In the genomic region with DNA sequence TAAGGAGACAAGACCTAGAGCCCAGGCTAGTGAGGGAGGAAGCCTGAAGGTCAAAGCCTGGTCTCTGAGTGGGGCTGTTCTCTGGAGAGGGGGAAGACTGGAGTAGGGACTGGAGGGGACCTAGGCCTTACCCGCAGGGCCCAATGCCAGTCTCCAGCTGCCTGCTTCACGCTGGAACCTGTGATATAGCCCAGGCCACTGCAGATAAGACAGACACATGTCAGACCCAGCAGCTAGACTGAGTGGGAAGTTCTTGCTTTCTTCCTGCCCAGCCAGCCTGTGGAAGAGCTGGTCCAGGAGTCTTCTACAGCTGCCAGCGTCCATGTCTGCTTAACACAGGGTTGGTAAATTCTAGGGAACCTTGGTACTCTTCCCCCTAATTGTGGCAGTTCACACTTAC, we compare ENCODE assay signal across 11 mouse cellular contexts. TPM values are rescaled to one million over a fixed set of nuclear protein-coding genes. Genes with fewer than 3 reads are reported as not detected.
A peak's percentile ranks its signal among the peaks of the same experiment; 100 is the strongest.
DNase-seq lines count a peak whose midpoint lies in the region; ATAC-seq and TF ChIP-seq lines count a peak whose summit lies in the region.
"Had no signal": no experiment of that assay in that cellular context is flagged by ENCODE, and none has a peak within 500 bp of the region (broad histone marks: within the 10 kb centered on the region; RNA-seq: fewer than 3 reads in every experiment).

No protein-coding gene starts in this region.

- peaks cover 51% of the 10 kb centered on the region for H3K36me3 ChIP-seq in hindbrain, embryonic 12.5 days
- H3K36me3 ChIP-seq in hindbrain, postnatal 0 days (ENCODE audit: insufficient read depth, low read length), result peaks cover 18% of the 10 kb centered on the region
- H3K36me3 ChIP-seq in MEL (ENCODE audit: control insufficient read depth in 1 of 2, insufficient read depth in 2 of 2, low read length in 2 of 2), result peaks cover 0 to 15% of the 10 kb centered on the region in 2 experiments; a peak in 2 of 4 replicates
- H3K36me3 ChIP-seq in liver, embryonic 12.5 days, result peaks cover 55% of the 10 kb centered on the region

- TF ChIP-seq RAD21 in MEL (IDR thresholded peaks at IDR 0.05; ENCODE audit: low read depth, low read length), result no peak

- peaks cover 26% of the 10 kb centered on the region for H3K4me1 ChIP-seq in hindbrain, embryonic 12.5 days
- 0 out of 2 replicates have a peak, but pooled peaks cover 4% of the 10 kb centered on the region for H3K4me1 ChIP-seq in hindbrain, postnatal 0 days (ENCODE audit: insufficient read depth, low read length)
- peaks cover 14 to 24% of the 10 kb centered on the region in 2 experiments for H3K4me1 ChIP-seq in MEL (ENCODE audit: control insufficient read depth in 1 of 2, insufficient read depth in 2 of 2, low read length in 2 of 2)
- H3K4me1 ChIP-seq in liver, embryonic 12.5 days, result peaks cover 63% of the 10 kb centered on the region

- no peak overlapping the region for H3K4me3 ChIP-seq in hindbrain, embryonic 12.5 days
- no peak overlapping the region for H3K4me3 ChIP-seq in hindbrain, postnatal 0 days (ENCODE audit: low read length)
- no peak overlapping the region for H3K4me3 ChIP-seq in MEL (ENCODE audit: control insufficient read depth in 1 of 2, insufficient read depth in 1 of 2, low read depth in 2 of 2, low read length in 2 of 2)
- H3K4me3 ChIP-seq in liver, embryonic 12.5 days, result 0 out of 2 replicates have a peak overlapping the region, but pooled peaks have one; percentile 0

- peak in 1 of 2 experiments; percentile 65; a peak in 3 of 4 replicates for TF ChIP-seq EP300 in MEL (IDR thresholded peaks at IDR 0.05; ENCODE audit: low read depth in 1 of 2, low read length in 2 of 2)

- 85% methylated on average over 3 of the region's 3 CpGs for WGBS in hindbrain, embryonic 12.5 days
- 78% methylated on average over 3 of the region's 3 CpGs for WGBS in hindbrain, postnatal 0 days
- WGBS in liver, embryonic 12.5 days (ENCODE audit: insufficient replicate concordance), result 25% methylated on average over 3 of the region's 3 CpGs

- no peak overlapping the region for H3K27ac ChIP-seq in hindbrain, embryonic 12.5 days
- no peak overlapping the region for H3K27ac ChIP-seq in hindbrain, postnatal 0 days
- peak overlapping the region; percentile 33 for H3K27ac ChIP-seq in MEL (ENCODE audit: control insufficient read depth, low read depth, low read length)
- H3K27ac ChIP-seq in liver, embryonic 12.5 days, result peak overlapping the region; percentile 67

- no peak for DNase-seq in hindbrain, postnatal 0 days (ENCODE audit: low spot score)
- DNase-seq in MEL (ENCODE audit: low read depth, low spot score), result peak; percentile 71
- no peak for DNase-seq in right cerebral cortex, postnatal 10 days (ENCODE audit: low spot score in 2 of 2)
- no peak for DNase-seq in right cerebral cortex, postnatal 14 days
- DNase-seq: cerebellum, adult 9-10 months; left cerebral cortex, postnatal 4 days had no signal

- no peak for TF ChIP-seq CTCF in hindbrain, postnatal 0 days (IDR thresholded peaks at IDR 0.05; ENCODE audit: low read depth)
- TF ChIP-seq CTCF in MEL (IDR thresholded peaks at IDR 0.05 in 2 of 3, conservative IDR thresholded peaks at IDR 0.05 in 1 of 3; ENCODE audit: control insufficient read depth in 1 of 3, insufficient read depth in 1 of 3, low read depth in 2 of 3, low read length in 3 of 3, poor library complexity in 1 of 3, severe bottlenecking in 1 of 3), result no peak

- H3K27me3 ChIP-seq in hindbrain, embryonic 12.5 days, result no peaks in the 10 kb centered on the region
- H3K27me3 ChIP-seq in hindbrain, postnatal 0 days (ENCODE audit: insufficient read depth, low read length), result no peaks in the 10 kb centered on the region
- no peaks in the 10 kb centered on the region for H3K27me3 ChIP-seq in MEL (ENCODE audit: control insufficient read depth in 1 of 2, insufficient read depth in 2 of 2, low read length in 2 of 2)
- H3K27me3 ChIP-seq in liver, embryonic 12.5 days (replicated peaks), result no peaks in the 10 kb centered on the region

- H3K4me2 ChIP-seq in hindbrain, embryonic 12.5 days (replicated peaks), result no peak overlapping the region
- H3K4me2 ChIP-seq in hindbrain, postnatal 0 days (ENCODE audit: low read depth, low read length), result no peak overlapping the region
- H3K4me2 ChIP-seq in liver, embryonic 12.5 days, result peak overlapping the region; percentile 5; the same call in 1 of the 2 replicates

- ATAC-seq in hindbrain, embryonic 12.5 days (ENCODE audit: low FRiP score), result no peak
- ATAC-seq in hindbrain, postnatal 0 days, result no peak
- peak; percentile 8; the same call in 1 of the 2 replicates for ATAC-seq in common myeloid progenitor, adult 5-6 weeks (replicated peaks; ENCODE audit: low read depth, poor library complexity, severe bottlenecking)
- peak; percentile 52 for ATAC-seq in liver, embryonic 12.5 days
- ATAC-seq: forebrain, embryonic 16.5 days had no signal

- H3K9me3 ChIP-seq in hindbrain, embryonic 12.5 days (replicated peaks), result no peaks in the 10 kb centered on the region
- no peaks in the 10 kb centered on the region for H3K9me3 ChIP-seq in hindbrain, postnatal 0 days (ENCODE audit: low read length)
- no peaks in the 10 kb centered on the region for H3K9me3 ChIP-seq in MEL (replicated peaks; ENCODE audit: insufficient read depth, low read length)
- H3K9me3 ChIP-seq in liver, embryonic 12.5 days (replicated peaks), result no peaks in the 10 kb centered on the region

- H3K79me2 ChIP-seq in MEL (ENCODE audit: control insufficient read depth, insufficient read depth, low read length, poor library complexity), result no peaks in the 10 kb centered on the region

- TF ChIP-seq POLR2A in MEL (IDR thresholded peaks at IDR 0.05; ENCODE audit: control insufficient read depth in 1 of 2, insufficient read depth in 1 of 2, low read depth in 1 of 2, low read length in 2 of 2, poor library complexity in 1 of 2), result no peak

- peak overlapping the region; percentile 13; the same call in 1 of the 2 replicates for H3K9ac ChIP-seq in hindbrain, embryonic 12.5 days
- H3K9ac ChIP-seq in hindbrain, postnatal 0 days (replicated peaks; ENCODE audit: low read length), result no peak overlapping the region
- peak overlapping the region; percentile 48 for H3K9ac ChIP-seq in MEL (ENCODE audit: control insufficient read depth, low read depth, low read length, poor library complexity, severe bottlenecking)
- H3K9ac ChIP-seq in liver, embryonic 12.5 days, result no peak overlapping the region

TF ChIP-seq in MEL, 35 proteins besides CTCF, POLR2A, EP300 and RAD21 (continues in another document):
- no peak for TF ChIP-seq MYC (IDR thresholded peaks at IDR 0.05; ENCODE audit: low read depth, low read length)
- 0 out of 2 replicates have a peak, but pooled peaks have one; percentile 18 for TF ChIP-seq HCFC1 (IDR thresholded peaks at IDR 0.05; ENCODE audit: low read depth, low read length)
- TF ChIP-seq GATA1 (IDR thresholded peaks at IDR 0.05; ENCODE audit: low read depth, low read length), result peak; percentile 81
- peak; percentile 79 for TF ChIP-seq TCF12 (IDR thresholded peaks at IDR 0.05; ENCODE audit: low read depth, low read length)
- TF ChIP-seq MXI1 (IDR thresholded peaks at IDR 0.05; ENCODE audit: low read depth, low read length), result peak; percentile 60
- TF ChIP-seq ELF1 (IDR thresholded peaks at IDR 0.05; ENCODE audit: low read depth, low read length), result no peak
- peak; percentile 4; the same call in 1 of the 2 replicates for TF ChIP-seq MAZ (IDR thresholded peaks at IDR 0.05; ENCODE audit: low read depth, low read length)

RNA-seq across cellular contexts. Expression of a gene that starts 17.3 kb away (rescaled TPM):
- polyA plus RNA-seq in hindbrain, embryonic 12.5 days (2016; fragmentation: Nextera tagmentation; extraction: Ambion mirVana), result 112 and 123 TPM in 2 replicates
- 28.0 and 36.1 TPM in 2 replicates for total RNA-seq in hindbrain, postnatal 0 days (2014; rRNA removed)
- polyA plus RNA-seq in hindbrain, postnatal 0 days (2015; fragmentation: Nextera tagmentation; extraction: Ambion mirVana), result 61.5 and 68.7 TPM in 2 replicates
- 328 and 344 TPM in 2 replicates for total RNA-seq in MEL (2012; rRNA removed)
- 1,000 to 10,000 TPM in 1 of 2 experiments, 100 to 1,000 TPM in 1; 602 to 3,394 TPM for polyA plus RNA-seq in MEL (2012; ENCODE audit: insufficient read depth in 1 of 2, insufficient read length in 2 of 2, low read depth in 1 of 2, low replicate concordance in 2 of 2, missing spikeins in 1 of 2)
- total RNA-seq in common myeloid progenitor, adult 5-6 weeks (2017), result 138 and 260 TPM in 2 replicates
- polyA plus RNA-seq in liver, embryonic 12.5 days (2016; fragmentation: Nextera tagmentation; extraction: Ambion mirVana), result 174 and 192 TPM in 2 replicates

RNA-seq across cellular contexts. Expression of a gene that starts 23.2 kb away (rescaled TPM):
- 0.32 TPM in 1 of 2 replicates, not detected in the other for polyA plus RNA-seq in hindbrain, embryonic 12.5 days (2016; fragmentation: Nextera tagmentation; extraction: Ambion mirVana)
- total RNA-seq in hindbrain, postnatal 0 days (2014; rRNA removed), result not detected in 2 replicates
- polyA plus RNA-seq in hindbrain, postnatal 0 days (2015; fragmentation: Nextera tagmentation; extraction: Ambion mirVana), result not detected in 2 replicates
- total RNA-seq in MEL (2012; rRNA removed), result not detected in 2 replicates
- polyA plus RNA-seq in MEL (2012; ENCODE audit: insufficient read depth in 1 of 2, insufficient read length in 2 of 2, low read depth in 1 of 2, low replicate concordance in 2 of 2, missing spikeins in 1 of 2), result under 1 TPM in 1 of 2 experiments, not detected in 1; 0.04 TPM
- total RNA-seq in common myeloid progenitor, adult 5-6 weeks (2017), result not detected in 2 replicates
- polyA plus RNA-seq in liver, embryonic 12.5 days (2016; fragmentation: Nextera tagmentation; extraction: Ambion mirVana), result 0.12 TPM in 1 of 2 replicates, not detected in the other
- total RNA-seq: left cerebral cortex, postnatal 4 days; monocyte, adult 5-6 weeks had no signal
- polyA plus RNA-seq: forebrain, embryonic 16.5 days had no signal

RNA-seq across cellular contexts. Expression of a gene that starts 31.2 kb away (rescaled TPM):
- polyA plus RNA-seq in hindbrain, embryonic 12.5 days (2016; fragmentation: Nextera tagmentation; extraction: Ambion mirVana), result 8.8 and 9.3 TPM in 2 replicates
- total RNA-seq in hindbrain, postnatal 0 days (2014; rRNA removed), result 58.5 and 66.0 TPM in 2 replicates
- 7.0 and 7.2 TPM in 2 replicates for polyA plus RNA-seq in hindbrain, postnatal 0 days (2015; fragmentation: Nextera tagmentation; extraction: Ambion mirVana)
- total RNA-seq in MEL (2012; rRNA removed), result 0.33 and 0.58 TPM in 2 replicates
- polyA plus RNA-seq in MEL (2012; ENCODE audit: insufficient read depth in 1 of 2, insufficient read length in 2 of 2, low read depth in 1 of 2, low replicate concordance in 2 of 2, missing spikeins in 1 of 2), result 1 to 10 TPM in 1 of 2 experiments, not detected in 1; 3.0 TPM
- total RNA-seq in common myeloid progenitor, adult 5-6 weeks (2017), result 38.1 and 49.9 TPM in 2 replicates
- polyA plus RNA-seq in liver, embryonic 12.5 days (2016; fragmentation: Nextera tagmentation; extraction: Ambion mirVana), result 11.1 and 11.7 TPM in 2 replicates

RNA-seq across cellular contexts. Expression of a gene that starts 47.0 kb away (rescaled TPM):
- 14.5 and 15.3 TPM in 2 replicates for polyA plus RNA-seq in hindbrain, embryonic 12.5 days (2016; fragmentation: Nextera tagmentation; extraction: Ambion mirVana)
- 13.0 and 19.1 TPM in 2 replicates for total RNA-seq in hindbrain, postnatal 0 days (2014; rRNA removed)
- 8.7 and 9.7 TPM in 2 replicates for polyA plus RNA-seq in hindbrain, postnatal 0 days (2015; fragmentation: Nextera tagmentation; extraction: Ambion mirVana)
- total RNA-seq in MEL (2012; rRNA removed), result 10.9 and 11.1 TPM in 2 replicates
- 10 to 100 TPM in 1 of 2 experiments, not detected in 1; 10.2 TPM for polyA plus RNA-seq in MEL (2012; ENCODE audit: insufficient read depth in 1 of 2, insufficient read length in 2 of 2, low read depth in 1 of 2, low replicate concordance in 2 of 2, missing spikeins in 1 of 2)
- total RNA-seq in common myeloid progenitor, adult 5-6 weeks (2017), result 0.23 TPM in 1 of 2 replicates, not detected in the other
- polyA plus RNA-seq in liver, embryonic 12.5 days (2016; fragmentation: Nextera tagmentation; extraction: Ambion mirVana), result 11.3 and 12.5 TPM in 2 replicates
- total RNA-seq: monocyte, adult 5-6 weeks had no signal

Comparison
In these comparisons a context has a peak if more than half of its experiments do, and no peak if none do; other contexts are left out.
1. H3K9ac ChIP-seq: peak in hindbrain, embryonic 12.5 days (single experiment) and MEL (single experiment); none in hindbrain, postnatal 0 days (single experiment) and liver, embryonic 12.5 days (single experiment).
2. ATAC-seq: peak in common myeloid progenitor, adult 5-6 weeks (single experiment) and liver, embryonic 12.5 days (single experiment); none in hindbrain, embryonic 12.5 days (single experiment) and hindbrain, postnatal 0 days (single experiment).
3. H3K27ac ChIP-seq: peak in MEL (single experiment) and liver, embryonic 12.5 days (single experiment); none in hindbrain, embryonic 12.5 days (single experiment) and hindbrain, postnatal 0 days (single experiment).